Mouse (Mus musculus): ENCODE results near the gene Scimp. TPM values are rescaled to one million over a fixed set of nuclear protein-coding genes. Genes with fewer than 3 reads are reported as not detected.
A peak's percentile ranks its signal among the peaks of the same experiment; 100 is the strongest.
"Not testable (repeated sequence)": the region's sequence is repeated elsewhere in the genome, so short reads cannot be mapped to it uniquely, and the experiment has no call there.

The Scimp gene
- polyA plus RNA-seq, 1 experiment from 2014 or later, result not detected

DNA sequence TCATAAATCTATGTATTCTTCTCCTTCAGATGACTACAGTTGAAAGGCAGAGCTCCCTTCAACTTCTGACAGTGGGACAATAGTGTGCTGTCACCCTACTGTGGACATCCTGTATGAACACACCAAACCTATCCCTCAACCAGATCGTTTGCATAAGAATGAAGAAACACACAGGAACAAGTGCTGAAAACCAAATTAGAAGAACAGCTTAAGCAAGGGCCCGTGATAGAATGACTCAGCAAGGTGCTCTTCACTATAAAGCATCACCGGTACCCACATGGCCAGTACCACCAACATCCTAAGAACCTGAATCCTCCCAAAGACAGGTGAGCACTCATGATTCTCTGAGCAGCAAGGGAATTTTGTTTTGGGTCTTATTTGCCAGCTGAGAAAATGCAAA lies 51.9 kb downstream of the Scimp start:
- not testable (repeated sequence) for DNase-seq (ENCODE audit: low spot score); H3K9me3 ChIP-seq (replicated peaks; ENCODE audit: control insufficient read depth, low read length); ATAC-seq (replicated peaks; ENCODE audit: insufficient number of reproducible peaks, low FRiP score, low TSS enrichment, low read depth); H3K27ac ChIP-seq (replicated peaks; ENCODE audit: low read depth, low read length); H3K36me3 ChIP-seq (replicated peaks; ENCODE audit: control insufficient read depth, insufficient read depth, low read depth, low read length); H3K4me2 ChIP-seq (ENCODE audit: low read depth, low read length); H3K27me3 ChIP-seq (ENCODE audit: control insufficient read depth, insufficient read depth, low read length); H3K9ac ChIP-seq (replicated peaks; ENCODE audit: low read length); H3K4me3 ChIP-seq (ENCODE audit: low read depth, low read length); H3K4me1 ChIP-seq (ENCODE audit: control insufficient read depth, insufficient read depth, low read length)
- 72% methylated on average over 3 of the region's 3 CpGs for WGBS

GRCm38 (mm10) chr11:70755645-70756044 lies 56.7 kb downstream of the Scimp start:
- no peaks in the 10 kb centered on the region for H3K9me3 ChIP-seq (replicated peaks; ENCODE audit: control insufficient read depth, low read length)
- no peak overlapping the region for H3K4me2 ChIP-seq (ENCODE audit: low read depth, low read length)
- no peak overlapping the region for H3K27ac ChIP-seq (replicated peaks; ENCODE audit: low read depth, low read length)
- DNase-seq (ENCODE audit: low spot score) (peak; percentile 84), ATAC-seq (replicated peaks; ENCODE audit: insufficient number of reproducible peaks, low FRiP score, low TSS enrichment, low read depth) (no peak)
- H3K9ac ChIP-seq (replicated peaks; ENCODE audit: low read length), result no peak overlapping the region
- 11% methylated on average over 7 of the region's 7 CpGs for WGBS
- no peak overlapping the region for H3K4me3 ChIP-seq (ENCODE audit: low read depth, low read length)
- H3K4me1 ChIP-seq (ENCODE audit: control insufficient read depth, insufficient read depth, low read length), result no peaks in the 10 kb centered on the region
- no peaks in the 10 kb centered on the region for H3K27me3 ChIP-seq (ENCODE audit: control insufficient read depth, insufficient read depth, low read length)
- no peaks in the 10 kb centered on the region for H3K36me3 ChIP-seq (replicated peaks; ENCODE audit: control insufficient read depth, insufficient read depth, low read depth, low read length)

DNA sequence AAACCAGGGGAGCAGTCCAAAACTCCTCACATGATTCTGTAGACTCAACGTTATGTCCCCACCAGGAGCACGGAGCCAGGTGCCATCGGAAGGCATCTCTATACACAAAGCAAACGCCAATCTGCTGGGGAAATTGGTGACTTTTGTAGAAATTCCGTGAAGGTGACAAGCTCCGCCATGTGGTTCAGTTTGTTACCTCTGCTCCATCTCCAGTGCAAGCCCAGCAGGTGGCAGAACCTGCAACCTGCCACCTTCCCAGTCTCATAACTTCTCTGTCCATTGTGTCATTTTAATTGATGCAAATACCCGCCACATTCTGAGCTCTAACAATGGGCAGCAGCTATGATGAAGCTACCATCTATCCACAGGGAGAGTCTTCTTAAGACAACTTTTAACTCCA lies 57.4 kb downstream of the Scimp start:
- ATAC-seq (replicated peaks; ENCODE audit: insufficient number of reproducible peaks, low FRiP score, low TSS enrichment, low read depth) (no peak), DNase-seq (ENCODE audit: low spot score) (no peak)
- Histone ChIP-seq H3K27me3 (ENCODE audit: control insufficient read depth, insufficient read depth, low read length) (no peaks in the 10 kb centered on the region), H3K36me3 (replicated peaks; ENCODE audit: control insufficient read depth, insufficient read depth, low read depth, low read length) (no peaks in the 10 kb centered on the region), H3K4me1 (ENCODE audit: control insufficient read depth, insufficient read depth, low read length) (no peaks in the 10 kb centered on the region), H3K9me3 (replicated peaks; ENCODE audit: control insufficient read depth, low read length) (no peaks in the 10 kb centered on the region), H3K4me2 (ENCODE audit: low read depth, low read length) (no peak overlapping the region), H3K9ac (replicated peaks; ENCODE audit: low read length) (no peak overlapping the region), H3K27ac (replicated peaks; ENCODE audit: low read depth, low read length) (no peak overlapping the region), H3K4me3 (ENCODE audit: low read depth, low read length) (no peak overlapping the region)
- WGBS, result 59% methylated on average over 7 of the region's 7 CpGs

- Histone ChIP-seq H3K4me1 (ENCODE audit: control insufficient read depth, insufficient read depth, low read length) (no peaks in the 10 kb centered on the region), H3K36me3 (replicated peaks; ENCODE audit: control insufficient read depth, insufficient read depth, low read depth, low read length) (no peaks in the 10 kb centered on the region), H3K9ac (replicated peaks; ENCODE audit: low read length) (no peak overlapping the region), H3K27me3 (ENCODE audit: control insufficient read depth, insufficient read depth, low read length) (no peaks in the 10 kb centered on the region), H3K4me3 (ENCODE audit: low read depth, low read length) (no peak overlapping the region), H3K27ac (replicated peaks; ENCODE audit: low read depth, low read length) (no peak overlapping the region), H3K9me3 (replicated peaks; ENCODE audit: control insufficient read depth, low read length) (no peaks in the 10 kb centered on the region), H3K4me2 (ENCODE audit: low read depth, low read length) (no peak overlapping the region)
- ATAC-seq (replicated peaks; ENCODE audit: insufficient number of reproducible peaks, low FRiP score, low TSS enrichment, low read depth), result no peak
- DNase-seq (ENCODE audit: low spot score), result no peak
- WGBS, result 49% methylated on average over 4 of the region's 4 CpGs
Observed at GRCm38 (mm10) chr11:70754476-70754875, 57.9 kb downstream of the Scimp start.

DNA sequence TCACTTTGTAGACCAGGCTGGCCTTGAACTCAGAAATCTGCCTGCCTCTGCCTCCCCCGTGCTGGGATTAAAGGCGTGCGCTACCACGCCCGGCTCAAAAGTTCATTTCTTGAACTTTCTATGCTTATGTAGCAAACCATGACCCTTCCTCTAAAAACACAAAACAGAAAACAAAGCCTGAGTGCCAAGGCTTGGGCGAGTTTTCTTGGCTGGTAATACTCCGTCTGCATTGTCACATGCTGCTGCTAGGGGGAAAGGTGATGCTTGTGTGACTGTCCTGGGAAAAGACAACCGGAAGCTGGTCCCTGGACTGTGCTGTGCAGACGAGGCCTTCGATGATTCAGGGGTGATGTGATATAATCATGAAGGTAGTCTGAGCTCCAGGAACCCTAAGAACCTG lies 59.2 kb downstream of the Scimp start:
- WGBS, result 91% methylated on average over 10 of the region's 10 CpGs
- Histone ChIP-seq H3K4me2 (ENCODE audit: low read depth, low read length) (no peak overlapping the region), H3K9me3 (replicated peaks; ENCODE audit: control insufficient read depth, low read length) (no peaks in the 10 kb centered on the region), H3K4me1 (ENCODE audit: control insufficient read depth, insufficient read depth, low read length) (no peaks in the 10 kb centered on the region), H3K27ac (replicated peaks; ENCODE audit: low read depth, low read length) (no peak overlapping the region), H3K4me3 (ENCODE audit: low read depth, low read length) (no peak overlapping the region), H3K27me3 (ENCODE audit: control insufficient read depth, insufficient read depth, low read length) (no peaks in the 10 kb centered on the region), H3K36me3 (replicated peaks; ENCODE audit: control insufficient read depth, insufficient read depth, low read depth, low read length) (no peaks in the 10 kb centered on the region), H3K9ac (replicated peaks; ENCODE audit: low read length) (no peak overlapping the region)
- no peak for DNase-seq (ENCODE audit: low spot score)
- ATAC-seq (replicated peaks; ENCODE audit: insufficient number of reproducible peaks, low FRiP score, low TSS enrichment, low read depth), result no peak

DNA sequence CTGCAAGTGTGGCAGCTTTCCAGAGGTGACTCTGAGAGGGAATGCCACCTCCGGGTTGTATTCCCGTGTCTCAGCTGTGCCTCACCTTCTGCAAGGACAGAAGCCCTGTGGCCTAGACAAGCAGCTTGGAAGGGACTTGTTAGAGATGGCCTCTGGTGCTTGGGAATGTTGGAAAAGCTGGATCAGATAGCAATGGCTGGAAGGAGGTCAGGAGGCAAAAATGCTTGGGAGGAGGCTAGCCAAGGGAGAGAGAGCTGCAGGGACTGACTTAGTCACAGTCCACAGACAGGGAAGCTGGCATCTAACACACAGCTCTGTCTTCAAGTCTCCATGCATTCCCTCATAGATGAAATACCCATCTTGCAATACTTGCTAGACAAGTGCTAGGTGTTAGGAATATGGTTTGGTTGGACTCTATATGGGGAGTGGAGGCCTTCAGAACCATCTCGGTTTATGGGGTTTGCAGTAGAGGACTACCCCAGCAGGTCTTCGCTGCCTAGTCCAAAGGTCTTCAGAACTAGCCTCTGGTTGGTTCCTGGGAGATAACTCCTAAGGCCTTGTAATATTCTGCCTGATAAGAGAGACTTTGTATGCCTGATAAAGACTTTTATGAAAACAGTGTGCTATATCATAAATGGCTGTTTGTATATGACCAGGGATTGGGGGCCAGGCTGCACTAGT lies 59.9 kb downstream of the Scimp start:
- H3K27ac ChIP-seq (replicated peaks; ENCODE audit: low read depth, low read length), result no peak overlapping the region
- H3K27me3 ChIP-seq (ENCODE audit: control insufficient read depth, insufficient read depth, low read length), result no peaks in the 10 kb centered on the region
- no peak overlapping the region for H3K9ac ChIP-seq (replicated peaks; ENCODE audit: low read length)
- ATAC-seq (replicated peaks; ENCODE audit: insufficient number of reproducible peaks, low FRiP score, low TSS enrichment, low read depth) (no peak), DNase-seq (ENCODE audit: low spot score) (no peak)
- H3K9me3 ChIP-seq (replicated peaks; ENCODE audit: control insufficient read depth, low read length), result no peaks in the 10 kb centered on the region
- H3K4me3 ChIP-seq (ENCODE audit: low read depth, low read length), result no peak overlapping the region
- H3K4me1 ChIP-seq (ENCODE audit: control insufficient read depth, insufficient read depth, low read length), result no peaks in the 10 kb centered on the region
- 83% methylated on average over 4 of the region's 4 CpGs for WGBS
- H3K4me2 ChIP-seq (ENCODE audit: low read depth, low read length), result no peak overlapping the region
- no peaks in the 10 kb centered on the region for H3K36me3 ChIP-seq (replicated peaks; ENCODE audit: control insufficient read depth, insufficient read depth, low read depth, low read length)

GRCm38 (mm10) chr11:70747876-70748545 lies 64.4 kb downstream of the Scimp start:
- ATAC-seq (replicated peaks; ENCODE audit: insufficient number of reproducible peaks, low FRiP score, low TSS enrichment, low read depth) (no peak), DNase-seq (ENCODE audit: low spot score) (no peak)
- Histone ChIP-seq H3K4me2 (ENCODE audit: low read depth, low read length) (no peak overlapping the region), H3K9ac (replicated peaks; ENCODE audit: low read length) (no peak overlapping the region), H3K27me3 (ENCODE audit: control insufficient read depth, insufficient read depth, low read length) (no peaks in the 10 kb centered on the region), H3K27ac (replicated peaks; ENCODE audit: low read depth, low read length) (no peak overlapping the region), H3K4me1 (ENCODE audit: control insufficient read depth, insufficient read depth, low read length) (no peaks in the 10 kb centered on the region), H3K4me3 (ENCODE audit: low read depth, low read length) (no peak overlapping the region), H3K36me3 (replicated peaks; ENCODE audit: control insufficient read depth, insufficient read depth, low read depth, low read length) (no peaks in the 10 kb centered on the region), H3K9me3 (replicated peaks; ENCODE audit: control insufficient read depth, low read length) (no peaks in the 10 kb centered on the region)
- 91% methylated on average over 4 of the region's 4 CpGs for WGBS

GRCm38 (mm10) chr11:70745636-70746035 lies 66.8 kb downstream of the Scimp start:
- ATAC-seq (replicated peaks; ENCODE audit: insufficient number of reproducible peaks, low FRiP score, low TSS enrichment, low read depth), result no peak
- no peak for DNase-seq (ENCODE audit: low spot score)
- Histone ChIP-seq H3K9ac (replicated peaks; ENCODE audit: low read length) (no peak overlapping the region), H3K4me1 (ENCODE audit: control insufficient read depth, insufficient read depth, low read length) (no peaks in the 10 kb centered on the region), H3K4me2 (ENCODE audit: low read depth, low read length) (no peak overlapping the region), H3K4me3 (ENCODE audit: low read depth, low read length) (no peak overlapping the region), H3K36me3 (replicated peaks; ENCODE audit: control insufficient read depth, insufficient read depth, low read depth, low read length) (no peaks in the 10 kb centered on the region), H3K27me3 (ENCODE audit: control insufficient read depth, insufficient read depth, low read length) (no peaks in the 10 kb centered on the region), H3K27ac (replicated peaks; ENCODE audit: low read depth, low read length) (no peak overlapping the region), H3K9me3 (replicated peaks; ENCODE audit: control insufficient read depth, low read length) (no peaks in the 10 kb centered on the region)
- WGBS, result 82% methylated on average over 7 of the region's 7 CpGs

Data from embryonic facial prominence, embryonic 11.5 days (tissue).